Mouse (Mus musculus): ENCODE results near the gene Rrad. TPM values are rescaled to one million over a fixed set of nuclear protein-coding genes. Genes with fewer than 3 reads are reported as not detected.
"Not testable (repeated sequence)": the region's sequence is repeated elsewhere in the genome, so short reads cannot be mapped to it uniquely, and the experiment has no call there.

Gene Rrad
- 2.9 and 3.2 TPM in 2 replicates for polyA plus RNA-seq (2015; fragmentation: Nextera tagmentation; extraction: Ambion mirVana)

- Histone ChIP-seq H3K36me3 (ENCODE audit: control insufficient read depth, insufficient read depth, low read length) (no peaks in the 10 kb centered on the region; the same call in 1 of the 2 replicates), H3K27me3 (ENCODE audit: control insufficient read depth, insufficient read depth, low read depth, low read length) (peaks cover 9% of the 10 kb centered on the region), H3K4me2 (ENCODE audit: low read length) (peak within 1 kb of the TSS; percentile 63), H3K9ac (ENCODE audit: low read depth, low read length) (peak within 1 kb of the TSS; percentile 55; the same call in 1 of the 2 replicates), H3K4me1 (ENCODE audit: control insufficient read depth, insufficient read depth, low read length) (peaks cover 15% of the 10 kb centered on the region), H3K27ac (ENCODE audit: low read length) (peak within 1 kb of the TSS; percentile 39; the same call in 1 of the 2 replicates), H3K4me3 (ENCODE audit: low read depth, low read length) (peak within 1 kb of the TSS; percentile 38), H3K9me3 (replicated peaks; ENCODE audit: control insufficient read depth, low read length, poor library complexity, severe bottlenecking) (no peaks in the 10 kb centered on the region)
- ATAC-seq, result 0 out of 2 replicates have a peak, but pooled peaks have one; percentile 29
- 0% methylated on average over 26 of the region's 28 CpGs for WGBS
These were observed at the start of gene Rrad for GRCm38 (mm10) chr8:104630981-104631663. Gene Rrad (minus strand): TSS chr8:104631327.

GRCm38 (mm10) chr8:104655614-104656013 is 24.5 kb upstream of the Rrad start:
- H3K9me3 ChIP-seq (replicated peaks; ENCODE audit: control insufficient read depth, low read length, poor library complexity, severe bottlenecking), result no peaks in the 10 kb centered on the region
- no peak overlapping the region for H3K4me3 ChIP-seq (ENCODE audit: low read depth, low read length)
- 80% methylated on average over 4 of the region's 4 CpGs for WGBS
- H3K27me3 ChIP-seq (ENCODE audit: control insufficient read depth, insufficient read depth, low read depth, low read length), result no peaks in the 10 kb centered on the region
- no peaks in the 10 kb centered on the region for H3K4me1 ChIP-seq (ENCODE audit: control insufficient read depth, insufficient read depth, low read length)
- H3K27ac ChIP-seq (ENCODE audit: low read length), result no peak overlapping the region
- H3K9ac ChIP-seq (ENCODE audit: low read depth, low read length), result no peak overlapping the region
- no peak overlapping the region for H3K4me2 ChIP-seq (ENCODE audit: low read length)
- ATAC-seq, result 0 out of 2 replicates have a peak, but pooled peaks have one; percentile 51
- H3K36me3 ChIP-seq (ENCODE audit: control insufficient read depth, insufficient read depth, low read length), result no peaks in the 10 kb centered on the region

- H3K9me3 ChIP-seq (replicated peaks; ENCODE audit: control insufficient read depth, low read length, poor library complexity, severe bottlenecking), result no peaks in the 10 kb centered on the region
- no peak overlapping the region for H3K9ac ChIP-seq (ENCODE audit: low read depth, low read length)
- H3K27me3 ChIP-seq (ENCODE audit: control insufficient read depth, insufficient read depth, low read depth, low read length), result no peaks in the 10 kb centered on the region
- 0% methylated on average over 3 of the region's 3 CpGs for WGBS
- H3K4me2 ChIP-seq (ENCODE audit: low read length), result no peak overlapping the region
- peak; percentile 94 for ATAC-seq
- no peak overlapping the region for H3K4me3 ChIP-seq (ENCODE audit: low read depth, low read length)
- no peaks in the 10 kb centered on the region for H3K36me3 ChIP-seq (ENCODE audit: control insufficient read depth, insufficient read depth, low read length)
- H3K4me1 ChIP-seq (ENCODE audit: control insufficient read depth, insufficient read depth, low read length), result no peaks in the 10 kb centered on the region
- H3K27ac ChIP-seq (ENCODE audit: low read length), result no peak overlapping the region
These were observed 23.9 kb upstream of the Rrad start for GRCm38 (mm10) chr8:104654984-104655383.

GRCm38 (mm10) chr8:104644187-104644586 is 13.1 kb upstream of the Rrad start:
- H3K4me1 ChIP-seq (ENCODE audit: control insufficient read depth, insufficient read depth, low read length), result peaks cover 20% of the 10 kb centered on the region
- H3K4me2 ChIP-seq (ENCODE audit: low read length); H3K27ac ChIP-seq (ENCODE audit: low read length); H3K9me3 ChIP-seq (replicated peaks; ENCODE audit: control insufficient read depth, low read length, poor library complexity, severe bottlenecking); ATAC-seq; H3K36me3 ChIP-seq (ENCODE audit: control insufficient read depth, insufficient read depth, low read length); H3K4me3 ChIP-seq (ENCODE audit: low read depth, low read length); H3K27me3 ChIP-seq (ENCODE audit: control insufficient read depth, insufficient read depth, low read depth, low read length); H3K9ac ChIP-seq (ENCODE audit: low read depth, low read length): not testable (repeated sequence)
- 65% methylated on average over 3 of the region's 3 CpGs for WGBS

- Histone ChIP-seq H3K4me3 (ENCODE audit: low read depth, low read length) (peak overlapping the region; percentile 81), H3K27ac (ENCODE audit: low read length) (peak overlapping the region; percentile 87), H3K4me2 (ENCODE audit: low read length) (peak overlapping the region; percentile 74), H3K36me3 (ENCODE audit: control insufficient read depth, insufficient read depth, low read length) (peaks cover 3% of the 10 kb centered on the region; the same call in 1 of the 2 replicates), H3K27me3 (ENCODE audit: control insufficient read depth, insufficient read depth, low read depth, low read length) (no peaks in the 10 kb centered on the region), H3K9ac (ENCODE audit: low read depth, low read length) (peak overlapping the region; percentile 86), H3K9me3 (replicated peaks; ENCODE audit: control insufficient read depth, low read length, poor library complexity, severe bottlenecking) (no peaks in the 10 kb centered on the region), H3K4me1 (ENCODE audit: control insufficient read depth, insufficient read depth, low read length) (peaks cover 20% of the 10 kb centered on the region)
- peak; percentile 57 for ATAC-seq
- WGBS, result 79% methylated on average over 6 of the region's 6 CpGs
These were observed 11.2 kb upstream of the Rrad start for GRCm38 (mm10) chr8:104642324-104642654.

GRCm38 (mm10) chr8:104641426-104642323 is 10.5 kb upstream of the Rrad start, which contains the start of gene Ciao2b:
Gene Ciao2b (minus strand): TSS chr8:104641965.
- Histone ChIP-seq H3K9me3 (replicated peaks; ENCODE audit: control insufficient read depth, low read length, poor library complexity, severe bottlenecking) (no peaks in the 10 kb centered on the region), H3K27me3 (ENCODE audit: control insufficient read depth, insufficient read depth, low read depth, low read length) (no peaks in the 10 kb centered on the region), H3K4me1 (ENCODE audit: control insufficient read depth, insufficient read depth, low read length) (peaks cover 20% of the 10 kb centered on the region), H3K36me3 (ENCODE audit: control insufficient read depth, insufficient read depth, low read length) (peaks cover 3% of the 10 kb centered on the region; the same call in 1 of the 2 replicates), H3K4me3 (ENCODE audit: low read depth, low read length) (peak within 1 kb of the TSS; percentile 81), H3K4me2 (ENCODE audit: low read length) (peak within 1 kb of the TSS; percentile 74), H3K27ac (ENCODE audit: low read length) (peak within 1 kb of the TSS; percentile 87), H3K9ac (ENCODE audit: low read depth, low read length) (peak within 1 kb of the TSS; percentile 86)
- peak; percentile 98 for ATAC-seq
- under 1% methylated on average over 66 of the region's 66 CpGs for WGBS

- WGBS, result 14% methylated on average over 25 of the region's 25 CpGs
- H3K9ac ChIP-seq (ENCODE audit: low read depth, low read length), result peak overlapping the region; percentile 86
- H3K4me2 ChIP-seq (ENCODE audit: low read length), result peak overlapping the region; percentile 74
- no peaks in the 10 kb centered on the region for H3K9me3 ChIP-seq (replicated peaks; ENCODE audit: control insufficient read depth, low read length, poor library complexity, severe bottlenecking)
- H3K36me3 ChIP-seq (ENCODE audit: control insufficient read depth, insufficient read depth, low read length), result peaks cover 3% of the 10 kb centered on the region; the same call in 1 of the 2 replicates
- H3K27ac ChIP-seq (ENCODE audit: low read length), result no peak overlapping the region; the same call in 1 of the 2 replicates
- H3K27me3 ChIP-seq (ENCODE audit: control insufficient read depth, insufficient read depth, low read depth, low read length), result no peaks in the 10 kb centered on the region
- peaks cover 20% of the 10 kb centered on the region for H3K4me1 ChIP-seq (ENCODE audit: control insufficient read depth, insufficient read depth, low read length)
- peak overlapping the region; percentile 81 for H3K4me3 ChIP-seq (ENCODE audit: low read depth, low read length)
- ATAC-seq, result no peak
These were observed 9.8 kb upstream of the Rrad start for GRCm38 (mm10) chr8:104640831-104641370.

- ATAC-seq, result no peak
- peak overlapping the region; percentile 86 for H3K9ac ChIP-seq (ENCODE audit: low read depth, low read length)
- WGBS, result 90% methylated on average over 7 of the region's 7 CpGs
These were observed 9.1 kb upstream of the Rrad start for GRCm38 (mm10) chr8:104640241-104640640.

More at GRCm38 (mm10) chr8:104640241-104640640, 9.1 kb upstream of the Rrad start:
- peak overlapping the region; percentile 74 for H3K4me2 ChIP-seq (ENCODE audit: low read length)
- no peaks in the 10 kb centered on the region for H3K9me3 ChIP-seq (replicated peaks; ENCODE audit: control insufficient read depth, low read length, poor library complexity, severe bottlenecking)
- peaks cover 20% of the 10 kb centered on the region for H3K4me1 ChIP-seq (ENCODE audit: control insufficient read depth, insufficient read depth, low read length)
- H3K36me3 ChIP-seq (ENCODE audit: control insufficient read depth, insufficient read depth, low read length), result peaks cover 3% of the 10 kb centered on the region; the same call in 1 of the 2 replicates
- H3K27me3 ChIP-seq (ENCODE audit: control insufficient read depth, insufficient read depth, low read depth, low read length), result no peaks in the 10 kb centered on the region
- H3K4me3 ChIP-seq (ENCODE audit: low read depth, low read length), result peak overlapping the region; percentile 81
- H3K27ac ChIP-seq (ENCODE audit: low read length), result no peak overlapping the region
